Mouse (Mus musculus) left cerebral cortex, adult 8-10 months (tissue): ENCODE measurements around the gene Col28a1. TPM values are rescaled to one million over a fixed set of nuclear protein-coding genes. Genes with fewer than 3 reads are reported as not detected.
"Not testable (repeated sequence)": the region's sequence is repeated elsewhere in the genome, so short reads cannot be mapped to it uniquely, and the experiment has no call there.

Source experiments
- DNase-seq, 2 experiments: peaks; one replicate each; pipeline ENCODE4 v3.0.0; 2022; ENCODE audit warnings: low spot score in 2 of 2
- total RNA-seq, 4 experiments: library from RNA; stranded (reverse); gene quantifications; 2 replicates each; pipeline ENCODE4 v1.2.4; 2022

Col28a1 gene
- total RNA-seq, 4 experiments from 2014 or later: 0.39 to 0.62 (median 0.56) TPM

DNA sequence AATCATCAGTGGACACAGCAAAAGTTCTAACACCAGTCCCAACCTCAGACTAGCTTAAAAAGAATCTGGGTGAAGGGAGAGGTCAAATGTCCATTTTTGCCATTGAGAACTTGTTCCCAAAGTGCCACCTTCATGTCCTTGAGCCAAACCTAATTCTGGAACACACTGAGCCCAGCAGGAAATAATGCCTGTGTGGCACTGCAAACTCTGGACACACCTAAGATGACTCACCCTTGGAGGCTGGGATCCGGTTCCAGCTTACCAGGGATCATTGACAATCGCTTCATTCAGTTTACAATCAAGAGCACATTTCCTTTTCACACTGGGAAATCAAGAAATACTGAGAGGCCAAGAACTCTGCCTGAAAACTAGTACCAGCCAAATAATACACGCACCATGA lies 168.9 kb downstream of the Col28a1 start:
- DNase-seq: no peak

DNA sequence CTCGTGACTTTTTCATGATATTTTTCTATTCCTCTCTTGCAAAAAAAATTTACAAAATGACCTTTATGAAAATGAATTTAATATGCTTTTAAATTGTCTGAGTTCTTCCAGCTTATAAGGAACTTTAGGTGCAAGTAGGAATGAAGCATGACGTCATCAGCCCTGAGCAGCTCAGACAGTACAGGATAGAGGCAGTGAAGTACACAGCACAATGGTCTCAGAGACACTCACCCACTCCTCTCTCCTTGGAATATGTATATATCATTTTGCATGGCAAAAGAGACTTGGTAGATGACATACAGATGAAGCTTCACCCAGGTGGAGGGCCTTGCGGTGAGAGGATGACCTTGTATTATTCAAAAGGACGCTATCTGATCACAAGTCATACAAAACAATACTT lies 197.7 kb downstream of the Col28a1 start:
- no peak for DNase-seq

GRCm38 (mm10) chr6:7983646-7983979 lies 208.8 kb downstream of the Col28a1 start:
- peak in 1 of 2 experiments; percentile 5 for DNase-seq

- DNase-seq: not testable (repeated sequence)
Measured at GRCm38 (mm10) chr6:7982958-7983645, 209.3 kb downstream of the Col28a1 start.

DNA sequence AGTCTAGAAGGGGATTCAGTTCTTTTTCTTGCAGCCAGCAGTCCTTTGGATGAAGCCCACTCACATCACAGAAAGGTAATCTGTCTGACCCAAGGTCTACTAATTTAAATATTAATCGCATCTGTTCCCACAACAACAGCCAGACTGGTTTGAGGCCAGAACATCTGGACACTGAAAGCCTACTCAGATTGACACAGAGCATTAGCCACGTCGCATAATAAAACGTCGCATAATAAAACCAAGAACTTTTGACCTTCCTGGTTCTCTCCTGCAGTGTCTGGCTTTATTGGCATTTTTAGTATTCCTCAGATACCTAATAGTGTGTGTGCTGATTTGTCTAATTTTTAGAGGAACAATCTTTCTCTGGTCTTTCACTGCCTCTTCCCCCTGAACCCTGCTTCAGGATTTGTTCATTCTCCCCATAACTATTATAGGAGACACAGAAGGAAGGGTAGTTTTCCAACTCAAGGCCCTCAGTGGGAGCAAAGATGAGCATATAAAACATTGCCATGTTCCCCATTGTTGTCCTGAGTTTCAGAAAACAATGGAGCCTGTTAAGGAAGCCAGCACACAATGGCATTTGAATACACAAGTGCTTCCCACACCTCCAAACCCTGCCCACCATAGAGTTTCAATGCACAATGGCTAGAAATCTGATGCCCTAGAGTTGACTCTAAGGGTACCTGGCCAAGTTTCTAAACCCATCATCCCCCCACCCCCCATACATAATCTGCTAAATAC lies 221.2 kb downstream of the Col28a1 start:
- no peak for DNase-seq

DNA sequence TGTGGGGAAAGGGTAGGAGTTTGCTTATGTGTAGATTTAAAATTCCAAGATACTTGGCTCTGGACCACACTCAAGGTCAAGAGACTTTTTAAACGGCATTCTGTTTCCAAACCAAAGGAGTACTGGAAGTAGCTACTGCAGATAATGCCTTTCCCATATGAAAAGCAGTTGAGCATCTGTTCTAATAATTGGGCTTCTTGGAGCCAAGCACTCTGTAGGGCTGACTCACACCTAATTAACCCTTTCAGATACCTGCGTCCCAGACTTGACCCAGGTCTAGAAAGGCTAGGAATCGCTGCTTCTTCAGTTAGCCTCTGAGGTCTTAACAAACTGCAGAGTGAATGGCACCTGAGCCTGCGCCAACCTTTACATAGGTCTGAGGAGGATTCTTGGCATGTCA lies 223.0 kb downstream of the Col28a1 start:
- DNase-seq: no peak

GRCm38 (mm10) chr6:7965833-7966522 lies 226.4 kb downstream of the Col28a1 start:
- no peak for DNase-seq

- no peak for DNase-seq
Measured at GRCm38 (mm10) chr6:7962749-7963148, 229.7 kb downstream of the Col28a1 start.

DNA sequence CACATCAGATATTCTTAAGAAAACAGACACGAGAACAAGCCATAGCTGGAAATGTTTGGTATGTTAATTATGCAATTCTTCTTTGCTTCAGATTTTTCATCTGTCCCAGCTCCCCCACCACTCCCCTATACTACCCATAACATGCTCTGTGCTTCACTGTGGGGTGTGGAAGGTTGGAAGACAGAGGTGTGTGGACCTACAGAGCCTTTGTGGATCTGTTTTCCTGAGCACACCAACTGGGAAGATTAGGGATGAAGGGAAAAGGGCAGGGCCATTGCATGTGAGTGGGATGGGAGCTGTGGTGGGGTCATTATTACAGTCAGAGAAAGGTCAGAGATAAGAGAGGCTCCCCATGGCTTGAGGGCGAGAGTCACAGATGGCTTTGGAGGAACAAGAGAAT lies 240.2 kb downstream of the Col28a1 start:
- DNase-seq: no peak

GRCm38 (mm10) chr6:7951778-7952177 lies 240.6 kb downstream of the Col28a1 start:
- DNase-seq: no peak

Other genes with a start within 250 kb of the Col28a1 start
- gene Mios, start 16.6 kb upstream of the Col28a1 start, total RNA-seq: 10 to 100 TPM; 23.9 to 26.0 (median 25.4) TPM
- gene Rpa3, start 66.6 kb upstream of the Col28a1 start, total RNA-seq: 10 to 100 TPM; 14.9 to 17.9 (median 15.7) TPM
- 10 to 100 TPM; 42.1 to 56.8 (median 44.8) TPM for gene Umad1, start 66.7 kb upstream of the Col28a1 start, total RNA-seq
- 10 to 100 TPM in 2 of 4 experiments, 1 to 10 TPM in 2; 7.1 to 11.2 (median 10.4) TPM for gene Gm45062, start 66.8 kb upstream of the Col28a1 start, total RNA-seq